ENCODE assay signal across 18 mouse cellular contexts in the genomic region with DNA sequence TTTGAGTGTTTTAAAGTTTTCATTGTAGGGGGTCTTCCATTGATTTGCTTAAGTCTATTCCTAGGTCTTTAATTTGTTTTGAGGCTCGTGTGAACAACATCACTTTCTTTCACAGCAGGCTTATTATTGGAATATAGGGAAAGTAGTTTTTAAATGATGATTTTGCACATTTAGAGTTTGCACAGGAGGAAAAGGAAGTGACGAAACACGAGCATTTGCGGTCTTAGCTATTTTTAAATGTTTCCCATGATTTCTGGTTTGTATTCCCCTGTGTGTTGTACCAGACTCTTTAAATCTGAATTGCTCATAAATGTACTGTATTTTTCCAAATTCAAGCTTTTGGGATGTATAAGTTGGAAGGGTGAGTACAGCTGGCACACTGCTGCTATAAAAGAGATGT. TPM values are rescaled to one million over a fixed set of nuclear protein-coding genes. Genes with fewer than 3 reads are reported as not detected.
DNase-seq lines count a peak whose midpoint lies in the region; ATAC-seq lines count a peak whose summit lies in the region.
"Had no signal": no experiment of that assay in that cellular context is flagged by ENCODE, and none has a peak within 500 bp of the region (broad histone marks: within the 10 kb centered on the region; RNA-seq: fewer than 3 reads in every experiment).

No protein-coding gene starts in this region.

- peak; percentile 35 for DNase-seq in 416B (ENCODE audit: low read depth)
- DNase-seq in ovary, postnatal 14 days (ENCODE audit: low spot score) = no peak
- no peak for DNase-seq in right cerebral cortex, postnatal 4 days
- no peak for DNase-seq in testis, postnatal 10 days (ENCODE audit: low spot score)
- DNase-seq: adrenal gland, adult 2 months; adrenal gland, postnatal 10 days; adrenal gland, postnatal 25 days; cerebellum, adult 11 months; cerebellum, adult 18-20 months; cerebellum, adult 8-10 months; cerebellum, adult 9-11 months; cerebellum, postnatal 14 days; cerebellum, postnatal 36 days; forebrain, postnatal 0 days had no signal

- peak; percentile 50 for ATAC-seq in granulocyte monocyte progenitor cell, adult 5-6 weeks (replicated peaks; ENCODE audit: poor library complexity, severe bottlenecking)
- peak; percentile 47; the same call in 1 of the 2 replicates for ATAC-seq in megakaryocyte, adult 5-6 weeks (ENCODE audit: poor library complexity, severe bottlenecking)
- ATAC-seq: forebrain, embryonic 13.5 days; forebrain, embryonic 15.5 days; forebrain, postnatal 0 days had no signal

RNA-seq across cellular contexts. Expression of a gene that starts 54.2 kb away (rescaled TPM):
- 1.3 and 2.1 TPM in 2 replicates for total RNA-seq in granulocyte monocyte progenitor cell, adult 5-6 weeks (2014; fragmentation: Nextera tagmentation)
- total RNA-seq in granulocyte monocyte progenitor cell, adult 5-6 weeks (2017) = 0.36 and 0.90 TPM in 2 replicates
- 0.22 TPM in 1 of 2 replicates, not detected in the other for total RNA-seq in megakaryocyte, adult 5-6 weeks (2015)
- 0.26 TPM in 1 of 2 replicates, not detected in the other for total RNA-seq in megakaryocyte, adult 5-6 weeks (2017)
- total RNA-seq: adrenal gland, adult 2 months; adrenal gland, postnatal 25 days had no signal
